Mouse (Mus musculus) thymus, postnatal 14 days (tissue): ENCODE data around the gene Iffo2.
A peak's percentile ranks its signal among the peaks of the same experiment; 100 is the strongest.

ENCODE experiments used
- DNase-seq: peaks from one replicate; pipeline ENCODE4 v3.0.0; 2021

Gene Iffo2

GRCm38 (mm10) chr4:139614524-139615260, 84.3 kb downstream of the Iffo2 start:
- no peak for DNase-seq

DNA sequence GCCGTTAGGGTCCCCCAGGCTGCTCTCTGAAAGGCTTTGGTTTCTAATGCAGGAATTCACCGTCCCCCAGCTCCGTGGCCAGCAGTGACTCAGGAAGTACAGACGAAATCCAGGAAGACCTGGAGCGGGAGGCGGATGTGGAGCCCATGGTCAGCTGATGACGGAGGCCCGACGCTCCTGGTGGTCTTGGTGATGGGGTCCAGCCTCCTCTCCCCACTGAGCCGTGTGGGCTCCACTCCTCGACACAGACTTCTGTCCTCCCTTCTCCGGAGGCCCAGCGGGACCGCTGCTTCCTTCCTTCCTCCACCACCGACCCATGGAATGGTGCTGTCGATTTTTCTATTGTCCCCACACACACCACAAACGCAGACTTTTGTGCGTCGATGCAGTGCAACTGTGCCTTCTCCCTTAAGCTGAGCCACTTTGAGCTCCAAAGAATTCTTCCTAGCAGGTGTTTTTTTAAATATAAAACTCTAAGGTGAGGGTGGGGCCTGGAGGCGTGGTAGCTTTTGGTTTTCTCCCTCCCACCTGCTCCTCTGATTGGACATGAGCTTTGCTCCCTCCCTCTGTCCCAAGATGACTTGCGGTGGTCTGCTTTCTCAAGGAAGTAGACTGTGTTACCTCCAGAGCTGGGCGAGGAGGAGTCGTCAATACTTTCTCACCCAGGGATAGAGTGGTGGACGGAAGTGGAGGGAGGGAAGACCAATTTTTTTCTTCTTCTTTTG, 86.1 kb downstream of the Iffo2 start:
- DNase-seq = peak; percentile 85

- DNase-seq = peak; percentile 23
Observed at GRCm38 (mm10) chr4:139617001-139617364, 86.6 kb downstream of the Iffo2 start.

GRCm38 (mm10) chr4:139619765-139620164, 89.4 kb downstream of the Iffo2 start:
- DNase-seq = no peak

DNA sequence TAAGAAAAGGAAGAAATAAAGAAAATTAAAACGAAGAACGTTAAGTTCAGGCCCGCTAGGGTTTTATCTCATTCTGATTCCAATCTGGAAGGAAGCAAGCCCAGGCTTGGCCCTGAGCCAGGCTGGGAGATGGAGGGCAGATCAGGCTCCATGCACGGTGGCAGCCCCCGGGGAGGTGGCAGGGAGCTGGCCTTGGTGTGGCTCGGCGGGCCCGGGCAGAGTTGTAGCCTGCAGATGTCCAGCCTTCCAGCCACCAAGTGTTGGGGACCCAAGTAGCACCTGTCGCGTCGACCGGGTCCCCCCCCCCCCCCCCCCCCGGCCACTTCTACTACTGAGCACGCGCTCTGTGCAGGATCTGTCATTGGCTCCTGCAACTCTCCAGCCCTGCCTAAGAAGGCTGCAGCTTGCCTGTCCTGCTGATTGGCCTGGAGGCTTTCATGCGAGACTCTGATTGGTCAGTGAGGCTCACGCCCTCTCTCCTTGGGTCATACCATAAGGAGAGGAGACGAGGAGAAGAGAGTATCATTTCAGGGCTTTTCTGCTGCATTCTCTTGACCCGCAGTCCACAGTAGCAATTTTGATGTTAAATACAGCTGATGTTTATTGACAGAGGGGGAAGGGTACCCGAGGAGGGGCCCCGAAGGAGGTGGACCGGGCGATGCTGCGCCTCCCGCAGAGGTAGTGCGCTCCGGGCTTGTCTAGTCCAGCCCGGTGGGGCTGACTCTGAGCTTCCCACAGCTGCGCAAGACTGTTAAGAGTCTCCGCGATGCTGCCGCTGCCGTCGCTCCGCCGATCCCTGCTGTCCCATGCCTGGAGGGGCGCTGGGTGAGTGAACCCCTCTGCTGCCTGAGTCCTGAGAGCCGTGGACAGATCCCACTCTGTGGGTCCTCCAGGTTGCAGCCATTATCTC, 92.3 kb downstream of the Iffo2 start, which contains the start of gene Aldh4a1:
Gene Aldh4a1 (plus strand): TSS at position 494 of the 910 bp plus-strand sequence.
- peak; percentile 87 for DNase-seq

DNA sequence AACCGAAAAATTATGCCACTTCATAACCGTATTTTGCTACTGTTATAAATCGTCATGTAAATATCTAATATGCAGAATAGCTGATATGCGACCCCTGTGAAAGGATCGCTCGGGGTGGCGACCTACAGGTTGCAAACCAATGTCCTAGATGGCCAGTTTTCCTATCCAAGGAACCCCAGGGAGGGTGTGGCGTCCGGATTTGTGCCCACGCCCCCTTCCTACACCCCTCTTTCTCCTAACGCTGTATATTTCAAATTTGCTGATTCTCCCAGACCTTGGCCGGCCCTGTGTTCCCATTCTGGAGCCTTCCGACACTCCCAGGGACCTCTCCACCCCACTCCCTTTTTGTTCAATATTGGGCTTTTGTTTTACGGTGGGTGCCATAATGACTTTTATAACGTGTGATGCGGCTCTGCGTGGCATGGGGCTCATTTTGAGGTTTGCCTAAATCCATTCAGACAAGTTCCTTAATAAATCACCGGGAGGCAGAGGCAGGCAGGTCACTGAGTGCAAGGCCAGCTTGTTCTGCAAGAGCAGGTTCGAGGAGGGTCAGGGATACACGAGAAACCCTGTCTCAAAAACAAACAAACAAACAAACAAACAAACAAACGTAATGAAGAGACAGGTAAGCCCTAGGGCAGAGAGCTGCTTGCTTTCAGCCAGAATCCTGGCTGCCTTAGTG, 93.2 kb downstream of the Iffo2 start:
- peak; percentile 18 for DNase-seq

- no peak for DNase-seq
Observed at GRCm38 (mm10) chr4:139624116-139624489, 93.8 kb downstream of the Iffo2 start.

DNA sequence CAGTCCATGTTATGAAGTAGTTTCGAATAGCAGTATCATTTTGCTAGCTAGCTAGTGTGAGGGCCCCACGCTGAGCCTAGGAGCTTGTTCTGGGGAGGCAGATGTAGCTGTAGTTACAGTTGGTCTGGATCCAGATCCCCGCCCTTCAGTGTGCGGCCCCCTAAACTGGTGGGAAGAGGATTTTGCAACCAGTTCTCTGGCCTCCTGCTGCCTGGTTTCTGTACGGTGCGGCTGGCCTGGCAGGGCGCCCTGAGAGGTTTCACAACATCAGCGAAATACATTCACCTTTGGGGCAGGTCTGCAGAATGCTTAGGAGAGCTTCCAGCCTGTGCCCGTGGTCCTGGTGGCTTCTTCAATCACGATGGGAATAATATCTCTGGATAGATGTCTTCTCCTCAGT, 94.4 kb downstream of the Iffo2 start:
- DNase-seq = no peak

DNA sequence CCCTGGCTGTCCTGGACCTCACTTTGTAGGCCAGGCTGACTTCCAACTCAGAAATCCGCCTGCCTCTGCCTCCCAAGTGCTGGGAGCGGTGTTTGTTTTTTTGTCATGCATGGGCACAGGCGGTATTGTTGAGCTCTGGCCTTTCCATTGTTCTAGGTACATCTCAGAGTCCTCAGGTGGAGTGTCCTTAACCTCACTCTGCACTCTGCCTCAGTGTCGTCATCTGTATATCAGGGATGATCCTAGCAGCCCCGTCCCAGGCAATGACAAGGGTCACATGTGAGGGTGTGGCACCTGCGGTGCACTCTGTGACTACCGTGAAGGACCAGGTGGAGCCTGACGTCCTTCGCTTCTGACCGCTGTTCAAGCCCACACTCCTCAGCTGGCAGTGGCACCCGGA, 97.0 kb downstream of the Iffo2 start:
- DNase-seq = no peak

GRCm38 (mm10) chr4:139630171-139630570, 99.8 kb downstream of the Iffo2 start:
- peak; percentile 24 for DNase-seq

DNA sequence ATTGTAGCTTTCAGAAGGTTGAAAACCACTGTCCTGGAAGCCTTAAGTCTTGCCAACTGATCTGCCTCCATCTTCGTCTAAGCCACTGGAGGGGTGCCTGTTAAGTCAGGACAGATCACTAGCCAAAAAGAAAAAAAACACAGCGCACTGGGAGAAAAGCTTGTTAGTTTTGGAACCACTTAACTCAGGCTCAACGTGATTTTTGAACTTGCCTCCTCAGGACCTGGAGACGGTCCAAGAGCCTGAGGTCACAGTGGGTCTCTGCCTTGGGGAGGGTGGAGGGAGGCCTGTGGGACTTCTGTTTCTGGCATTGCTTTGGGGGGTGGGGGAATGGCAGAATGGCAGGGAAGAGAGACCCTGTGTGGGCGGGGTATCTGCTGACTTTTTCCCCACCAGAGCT, 100.8 kb downstream of the Iffo2 start:
- no peak for DNase-seq

- no peak for DNase-seq
Observed at GRCm38 (mm10) chr4:139631569-139632253, 101.4 kb downstream of the Iffo2 start.

DNA sequence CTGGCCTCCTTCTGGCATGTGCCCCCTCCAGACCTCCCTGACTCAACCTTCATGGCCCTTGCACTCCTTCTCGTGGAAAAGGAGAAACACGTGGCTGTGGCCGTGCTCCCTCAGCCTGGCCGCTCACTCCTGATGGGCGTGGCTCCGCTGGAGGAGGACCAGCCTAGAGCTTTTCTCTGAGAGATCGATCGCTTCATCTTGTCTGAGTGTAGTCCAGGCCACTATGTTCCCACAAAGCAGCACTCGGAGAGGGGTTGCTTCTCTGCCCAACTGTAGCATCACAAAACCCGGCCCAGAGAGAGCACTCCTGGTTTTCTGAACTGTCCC, 101.9 kb downstream of the Iffo2 start:
- DNase-seq = no peak

- DNase-seq = peak; percentile 78
Observed at GRCm38 (mm10) chr4:139636373-139636772, 106.0 kb downstream of the Iffo2 start.

- no peak for DNase-seq
Observed at GRCm38 (mm10) chr4:139637847-139638246, 107.5 kb downstream of the Iffo2 start.

DNA sequence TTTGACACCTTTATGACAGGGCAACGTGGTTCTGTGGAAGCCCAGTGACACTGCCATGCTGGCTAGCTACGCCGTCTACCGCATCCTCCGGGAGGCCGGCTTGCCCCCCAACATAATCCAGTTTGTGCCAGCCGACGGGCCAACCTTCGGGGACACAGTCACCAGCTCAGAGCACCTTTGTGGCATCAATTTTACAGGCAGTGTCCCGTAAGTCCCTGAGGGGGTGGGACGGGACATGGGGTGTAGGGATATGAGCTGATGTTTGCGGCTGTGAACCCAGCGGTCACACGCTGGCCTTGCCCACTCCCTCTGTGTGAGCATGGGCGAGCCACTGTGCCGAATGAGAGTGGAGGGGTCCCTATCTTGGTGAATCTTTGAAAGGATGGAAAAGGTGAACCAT, 108.0 kb downstream of the Iffo2 start:
- no peak for DNase-seq

GRCm38 (mm10) chr4:139639801-139640200, 109.5 kb downstream of the Iffo2 start:
- DNase-seq = no peak

DNA sequence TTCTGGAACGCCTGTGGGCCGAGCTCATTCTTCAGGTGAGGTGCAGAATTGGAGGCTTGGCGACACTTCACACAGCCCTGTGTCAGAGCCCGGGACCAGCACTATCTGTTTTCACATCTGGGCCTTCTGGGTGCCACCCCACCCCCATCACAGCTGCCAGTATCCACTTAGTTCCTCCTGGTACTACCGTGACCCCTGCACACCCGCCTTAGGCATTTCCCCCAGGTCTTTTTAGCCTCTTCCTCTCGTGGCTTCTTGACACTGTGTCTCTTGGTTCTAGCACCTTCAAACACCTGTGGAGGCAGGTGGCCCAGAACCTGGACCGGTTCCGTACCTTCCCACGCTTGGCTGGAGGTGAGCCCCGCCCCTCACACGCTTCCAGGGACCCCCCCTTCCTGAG, 110.0 kb downstream of the Iffo2 start:
- no peak for DNase-seq

DNA sequence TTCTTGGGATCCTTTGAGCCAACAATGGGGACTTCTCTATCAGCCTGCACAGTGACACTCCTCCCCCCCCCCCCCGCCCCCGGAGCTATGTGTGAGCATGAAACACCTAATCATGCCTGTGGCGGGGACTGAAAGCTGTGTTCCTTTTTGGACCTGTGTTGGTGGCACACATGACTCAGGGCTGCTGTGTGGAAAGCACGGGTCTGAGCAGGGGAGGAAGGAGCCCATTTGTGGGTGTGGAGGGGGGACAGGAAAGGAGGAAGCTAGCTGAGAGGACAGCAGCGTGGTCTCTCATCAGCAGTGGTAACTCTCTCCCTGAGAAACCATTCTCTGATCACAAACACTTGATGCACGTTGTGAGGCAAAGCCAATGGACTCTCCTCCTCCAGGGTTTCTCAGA, 110.4 kb downstream of the Iffo2 start:
- no peak for DNase-seq

DNA sequence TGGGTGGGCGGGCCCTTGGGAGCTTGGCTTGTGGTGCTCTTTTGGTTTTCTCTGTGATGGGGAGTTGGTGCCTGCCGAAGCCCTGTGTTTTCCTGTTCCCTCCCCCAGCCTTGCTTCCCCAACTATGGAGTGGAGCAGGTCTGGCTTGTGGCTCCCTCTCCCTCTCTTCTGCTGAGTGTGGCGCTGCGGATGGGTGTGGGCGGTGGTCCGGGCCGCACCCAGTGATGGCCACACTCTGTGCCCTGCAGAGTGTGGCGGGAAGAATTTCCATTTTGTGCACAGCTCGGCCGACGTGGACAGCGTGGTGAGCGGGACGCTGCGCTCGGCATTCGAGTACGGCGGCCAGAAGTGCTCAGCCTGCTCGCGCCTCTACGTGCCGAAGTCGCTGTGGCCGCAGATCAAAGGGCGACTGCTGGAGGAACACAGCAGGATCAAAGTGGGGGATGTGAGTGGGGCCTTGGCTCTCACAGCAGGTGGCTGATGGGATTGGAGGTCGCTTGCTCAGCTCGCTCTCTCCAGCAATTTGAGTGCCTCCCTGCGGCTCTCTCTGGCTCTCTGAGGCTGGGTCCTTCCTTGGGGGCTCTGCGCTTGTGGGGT, 111.6 kb downstream of the Iffo2 start:
- peak; percentile 52 for DNase-seq

DNA sequence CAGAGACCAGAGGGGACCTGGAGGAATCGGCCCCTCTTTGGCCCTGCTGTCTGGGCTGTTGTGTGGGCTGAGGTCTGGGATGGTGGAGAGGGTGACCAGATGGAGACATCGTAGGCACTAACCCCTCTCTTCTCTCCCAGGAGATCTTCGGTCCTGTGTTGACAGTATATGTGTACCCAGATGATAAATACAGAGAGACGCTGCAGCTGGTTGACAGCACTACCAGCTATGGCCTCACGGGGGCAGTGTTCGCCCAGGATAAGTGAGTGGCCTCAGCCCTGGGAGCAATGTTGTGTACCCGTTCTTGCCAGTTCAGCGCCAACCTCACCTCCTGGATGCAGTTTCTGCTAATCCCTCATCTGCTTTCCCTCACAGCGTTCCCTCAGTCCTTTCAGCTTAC, 113.6 kb downstream of the Iffo2 start:
- DNase-seq = peak; percentile 79

DNA sequence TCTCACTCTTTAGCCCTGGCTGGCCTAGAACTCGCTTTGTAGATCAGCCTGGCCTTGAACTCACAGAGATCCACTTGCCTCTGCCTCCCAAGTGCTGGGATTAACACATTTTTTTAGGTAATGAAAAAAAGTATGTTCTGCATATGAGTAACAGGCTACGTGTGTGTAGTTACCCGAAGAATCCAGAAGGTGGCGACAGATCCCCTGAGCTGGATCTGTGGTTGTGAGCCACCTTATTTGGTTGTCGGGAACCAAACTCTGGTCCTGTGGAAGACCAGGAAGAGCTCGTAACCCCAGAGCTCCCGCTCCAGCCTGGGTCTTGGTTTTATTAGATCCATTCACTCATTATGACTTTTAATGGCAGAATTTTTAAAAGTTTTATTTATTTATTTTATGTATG, 116.6 kb downstream of the Iffo2 start:
- DNase-seq = no peak
